Mouse (Mus musculus) limb, embryonic 13.5 days (tissue): Measurements from ENCODE around the gene Plxdc1. TPM values are rescaled to one million over a fixed set of nuclear protein-coding genes. Genes with fewer than 3 reads are reported as not detected.

Experiments
- ATAC-seq: fragments of 200-750 bp; cut with Nextera tagmentation; 2 replicates; pipeline ENCODE4 v1.8.0; 2017; ENCODE audit warnings: low read depth, moderate number of reproducible peaks, moderate TSS enrichment; ENCODE audit not compliant: low FRiP score
- H3K27ac ChIP-seq: fragments of 300-500 bp; sonication (generic); 2 replicates; pipeline ENCODE4 v1.5.1; 2015; ENCODE audit warnings: inconsistent platforms, mild to moderate bottlenecking, moderate library complexity
- H3K27me3 ChIP-seq: fragments of 300-500 bp; sonication (generic); 2 replicates; pipeline ENCODE4 v1.6.1; 2015; ENCODE audit warnings: mild to moderate bottlenecking, inconsistent platforms
- H3K36me3 ChIP-seq: fragments of 300-500 bp; sonication (generic); 2 replicates; pipeline ENCODE4 v1.6.1; 2015; ENCODE audit warnings: inconsistent platforms, mild to moderate bottlenecking, moderate library complexity
- H3K4me1 ChIP-seq: fragments of 300-500 bp; sonication (generic); 2 replicates; pipeline ENCODE4 v1.6.1; 2015; ENCODE audit warnings: inconsistent platforms
- H3K4me2 ChIP-seq: fragments of 300-500 bp; sonication (generic); replicated peaks from 2 replicates; pipeline ENCODE4 v1.6.1; 2015; ENCODE audit warnings: inconsistent platforms, mild to moderate bottlenecking, moderate library complexity
- H3K4me3 ChIP-seq: fragments of 300-500 bp; sonication (generic); 2 replicates; pipeline ENCODE4 v1.5.1; 2015; ENCODE audit warnings: moderate library complexity, mild to moderate bottlenecking, inconsistent platforms
- H3K9ac ChIP-seq: fragments of 300-500 bp; sonication (generic); 2 replicates; pipeline ENCODE4 v1.6.1; 2015; ENCODE audit warnings: mild to moderate bottlenecking, inconsistent platforms
- H3K9me3 ChIP-seq: fragments of 300-500 bp; sonication (generic); 2 replicates; pipeline ENCODE4 v1.6.1; 2016; ENCODE audit warnings: inconsistent platforms
- WGBS: fragments of 180-500 bp; shearing (Covaris S2); methylation state at CpG from one replicate; pipeline ENCODE4 v1.1.7; 2015; 5-methylcytosine and 5-hydroxymethylcytosine counted together
- polyA plus RNA-seq: library from polyadenylated mRNA; unstranded; fragments of >200 nt; fragmentation: Nextera tagmentation; extraction: Ambion mirVana; gene quantifications from 2 replicates; pipeline ENCODE4 v1.2.1, GENCODE M21; 2015

Plxdc1 gene
- polyA plus RNA-seq, 1 experiment from 2014 or later = 0.33 TPM

DNA sequence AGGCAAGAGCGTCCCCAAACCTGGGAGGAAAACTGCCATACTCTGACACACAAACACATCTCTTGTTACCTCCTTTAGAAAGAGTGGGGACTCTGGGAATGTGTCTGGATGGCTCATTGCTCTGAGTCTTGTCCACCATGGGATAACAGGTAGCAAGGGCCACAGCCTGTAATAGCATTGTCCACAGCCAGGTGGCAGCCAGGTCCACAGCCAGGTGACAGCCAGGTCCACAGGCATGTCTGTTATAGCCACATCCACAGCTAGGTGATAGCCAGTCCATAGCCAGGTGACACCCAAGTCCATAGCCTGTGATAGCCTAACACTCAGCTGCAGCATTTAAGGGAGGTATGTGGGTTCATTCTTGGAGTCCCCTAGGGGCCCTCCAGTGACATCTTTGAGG is 25.3 kb downstream of the Plxdc1 start:
- Histone ChIP-seq H3K4me1 (no peaks in the 10 kb centered on the region), H3K27me3 (no peaks in the 10 kb centered on the region), H3K27ac (no peak overlapping the region), H3K36me3 (no peaks in the 10 kb centered on the region), H3K4me3 (no peak overlapping the region), H3K4me2 (no peak overlapping the region), H3K9ac (no peak overlapping the region), H3K9me3 (no peaks in the 10 kb centered on the region)
- ATAC-seq = no peak
- WGBS = 92% methylated on average over 1 of the region's 1 CpGs

DNA sequence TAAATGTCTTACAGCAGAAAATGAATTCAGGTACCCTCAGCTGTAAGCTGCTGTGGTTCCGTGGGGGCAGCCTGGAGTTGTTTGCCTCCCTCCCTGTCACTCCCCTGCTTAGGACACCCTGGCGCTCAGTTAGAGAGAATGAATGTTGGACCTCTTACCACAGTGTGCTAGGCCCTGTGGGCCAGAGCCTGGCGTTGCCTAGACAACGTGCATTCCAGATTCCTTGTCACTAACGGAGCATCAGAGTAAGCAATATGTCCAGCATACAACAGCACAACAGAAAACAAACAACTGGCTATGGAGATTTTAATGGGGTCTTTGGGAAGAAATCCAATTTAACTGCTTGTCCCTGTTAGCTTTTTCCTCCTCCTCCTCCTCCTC is 27.0 kb downstream of the Plxdc1 start:
- Histone ChIP-seq H3K27me3 (no peaks in the 10 kb centered on the region), H3K36me3 (no peaks in the 10 kb centered on the region), H3K27ac (no peak overlapping the region), H3K9ac (no peak overlapping the region), H3K9me3 (no peaks in the 10 kb centered on the region), H3K4me1 (no peaks in the 10 kb centered on the region), H3K4me3 (no peak overlapping the region), H3K4me2 (no peak overlapping the region)
- no peak for ATAC-seq
- 61% methylated on average over 5 of the region's 5 CpGs for WGBS

DNA sequence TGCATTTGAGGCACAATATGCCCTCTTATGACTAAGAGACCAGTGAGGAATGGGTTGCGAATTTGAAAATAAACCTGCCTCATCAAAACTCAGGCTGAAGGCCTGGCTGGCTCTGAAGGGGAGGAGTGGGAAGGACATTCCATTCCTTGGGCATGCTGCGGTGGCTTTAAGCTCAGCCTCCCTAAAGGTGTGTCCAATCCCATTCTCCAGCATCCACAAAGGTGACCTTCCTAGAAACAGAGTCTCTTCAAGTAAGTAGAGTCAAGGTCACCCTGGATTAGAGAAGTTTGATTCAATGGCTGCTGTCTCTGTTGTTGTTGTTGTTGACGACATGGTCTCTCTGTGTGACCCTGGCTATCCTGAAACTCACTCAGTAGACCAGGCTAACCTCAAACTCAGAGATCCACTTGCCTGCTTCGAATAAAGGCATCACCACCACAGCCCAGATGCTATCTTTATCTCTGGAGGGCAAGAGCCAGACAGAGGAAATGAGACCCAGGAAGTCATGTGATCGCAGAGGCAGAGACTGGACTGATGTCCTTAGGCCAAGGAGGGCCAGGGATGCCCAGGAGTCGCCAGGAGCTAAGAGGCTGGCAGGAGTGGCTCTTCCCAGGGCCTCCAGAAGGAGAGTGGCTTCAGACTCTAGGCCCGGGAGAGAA is 27.5 kb downstream of the Plxdc1 start:
- H3K27ac ChIP-seq = no peak overlapping the region
- H3K36me3 ChIP-seq = no peaks in the 10 kb centered on the region
- WGBS = 81% methylated on average over 7 of the region's 7 CpGs
- H3K9me3 ChIP-seq = no peaks in the 10 kb centered on the region
- no peaks in the 10 kb centered on the region for H3K4me1 ChIP-seq
- no peak overlapping the region for H3K9ac ChIP-seq
- no peaks in the 10 kb centered on the region for H3K27me3 ChIP-seq
- no peak for ATAC-seq
- H3K4me3 ChIP-seq = no peak overlapping the region
- no peak overlapping the region for H3K4me2 ChIP-seq

DNA sequence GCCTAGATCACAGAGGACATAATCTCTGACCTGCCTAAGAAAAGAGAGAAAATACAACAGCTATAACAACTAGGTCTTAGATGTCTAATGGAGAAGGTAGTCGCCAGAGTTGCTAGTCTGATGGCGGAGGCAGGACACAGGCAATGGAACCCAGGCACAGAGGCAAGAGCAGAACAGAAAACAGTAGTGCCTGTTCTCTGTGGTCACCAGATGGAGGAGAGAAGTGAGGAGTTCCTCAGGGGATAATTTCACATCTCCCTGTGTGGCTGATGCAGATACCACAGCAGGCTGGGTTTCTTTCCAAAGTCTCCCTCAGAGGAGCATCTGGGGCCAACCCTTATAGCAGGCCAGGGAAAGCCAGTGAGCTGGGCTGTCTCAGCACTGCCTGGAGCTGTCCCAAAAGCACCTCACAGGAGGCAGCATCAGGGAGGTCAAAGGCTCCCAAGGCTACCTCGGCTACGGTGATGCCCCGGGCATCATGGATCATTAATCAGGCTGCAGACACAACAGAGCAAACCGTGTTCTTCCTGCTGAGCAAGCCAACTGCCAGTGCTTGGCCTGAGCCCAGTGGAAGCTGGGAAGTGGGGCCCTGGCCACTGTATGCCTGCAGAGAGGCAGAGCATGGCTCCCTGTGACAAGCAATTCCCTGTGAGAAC is 29.2 kb downstream of the Plxdc1 start:
- no peaks in the 10 kb centered on the region for H3K27me3 ChIP-seq
- H3K9ac ChIP-seq = no peak overlapping the region
- no peak for ATAC-seq
- H3K4me3 ChIP-seq = no peak overlapping the region
- no peak overlapping the region for H3K27ac ChIP-seq
- H3K36me3 ChIP-seq = no peaks in the 10 kb centered on the region
- H3K4me1 ChIP-seq = no peaks in the 10 kb centered on the region
- no peaks in the 10 kb centered on the region for H3K9me3 ChIP-seq
- H3K4me2 ChIP-seq = no peak overlapping the region
- 48% methylated on average over 6 of the region's 6 CpGs for WGBS

DNA sequence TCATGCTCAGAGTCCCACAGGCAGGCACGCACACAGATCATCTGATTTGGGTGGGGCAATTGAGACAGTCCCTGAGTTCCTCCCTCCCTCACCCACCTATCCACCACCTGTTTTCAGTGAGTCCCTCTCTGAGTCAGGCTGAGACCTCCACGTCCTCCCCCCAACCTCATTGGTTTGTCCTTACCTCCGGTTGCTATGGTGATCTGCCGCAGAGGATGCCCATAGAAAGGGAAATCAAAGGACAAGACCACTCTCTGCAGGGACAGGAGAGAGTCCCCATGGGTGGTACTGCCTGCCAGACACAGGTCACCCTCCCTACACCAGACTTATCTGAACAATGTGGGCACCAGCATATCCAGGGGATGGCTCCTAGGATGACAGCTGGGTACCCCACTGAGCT is 30.3 kb downstream of the Plxdc1 start:
- Histone ChIP-seq H3K36me3 (no peaks in the 10 kb centered on the region), H3K27me3 (no peaks in the 10 kb centered on the region), H3K4me2 (no peak overlapping the region), H3K4me1 (no peaks in the 10 kb centered on the region), H3K9me3 (no peaks in the 10 kb centered on the region), H3K27ac (no peak overlapping the region), H3K4me3 (no peak overlapping the region), H3K9ac (no peak overlapping the region)
- WGBS = 52% methylated on average over 4 of the region's 4 CpGs
- no peak for ATAC-seq

DNA sequence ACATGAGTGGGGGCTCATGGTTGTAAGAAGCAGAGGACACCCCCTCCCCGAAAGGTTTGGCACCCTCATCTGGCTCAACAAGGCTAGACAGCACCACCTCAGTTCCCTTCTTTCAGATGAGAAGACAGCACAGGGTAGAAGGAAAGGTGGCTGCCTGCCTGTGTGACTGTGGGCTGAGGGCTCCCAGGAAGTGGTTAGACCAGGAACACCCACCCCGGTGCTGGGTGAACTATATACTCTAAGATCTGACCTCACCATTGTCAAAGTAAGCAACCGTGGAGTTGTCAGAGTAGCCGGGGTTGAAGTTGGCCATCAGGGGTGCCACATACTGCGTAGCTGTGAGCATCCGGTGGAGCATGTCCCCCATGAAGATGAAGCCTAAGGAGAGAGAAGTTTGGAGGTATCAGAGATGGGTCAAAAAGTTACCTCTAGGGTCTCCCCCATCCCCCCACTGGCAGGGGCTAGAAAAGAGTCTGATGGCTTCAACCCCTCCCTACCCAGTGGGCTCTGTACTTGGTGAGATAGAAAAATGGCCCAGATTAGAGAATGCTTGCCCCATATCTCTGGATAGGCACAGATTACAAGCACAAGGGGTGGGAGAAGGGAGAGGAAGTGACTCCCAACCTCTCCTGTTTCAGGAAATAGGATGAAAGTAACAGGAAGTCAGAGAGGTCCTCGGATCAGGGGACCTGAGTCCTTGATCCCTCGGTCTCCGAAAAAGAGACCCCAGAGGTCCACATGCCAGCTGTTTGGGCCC is 30.9 kb downstream of the Plxdc1 start:
- H3K4me1 ChIP-seq = no peaks in the 10 kb centered on the region
- H3K27me3 ChIP-seq = no peaks in the 10 kb centered on the region
- no peak overlapping the region for H3K9ac ChIP-seq
- no peaks in the 10 kb centered on the region for H3K36me3 ChIP-seq
- H3K9me3 ChIP-seq = no peaks in the 10 kb centered on the region
- WGBS = 80% methylated on average over 9 of the region's 9 CpGs
- ATAC-seq = no peak
- H3K27ac ChIP-seq = no peak overlapping the region
- H3K4me2 ChIP-seq = no peak overlapping the region
- no peak overlapping the region for H3K4me3 ChIP-seq

DNA sequence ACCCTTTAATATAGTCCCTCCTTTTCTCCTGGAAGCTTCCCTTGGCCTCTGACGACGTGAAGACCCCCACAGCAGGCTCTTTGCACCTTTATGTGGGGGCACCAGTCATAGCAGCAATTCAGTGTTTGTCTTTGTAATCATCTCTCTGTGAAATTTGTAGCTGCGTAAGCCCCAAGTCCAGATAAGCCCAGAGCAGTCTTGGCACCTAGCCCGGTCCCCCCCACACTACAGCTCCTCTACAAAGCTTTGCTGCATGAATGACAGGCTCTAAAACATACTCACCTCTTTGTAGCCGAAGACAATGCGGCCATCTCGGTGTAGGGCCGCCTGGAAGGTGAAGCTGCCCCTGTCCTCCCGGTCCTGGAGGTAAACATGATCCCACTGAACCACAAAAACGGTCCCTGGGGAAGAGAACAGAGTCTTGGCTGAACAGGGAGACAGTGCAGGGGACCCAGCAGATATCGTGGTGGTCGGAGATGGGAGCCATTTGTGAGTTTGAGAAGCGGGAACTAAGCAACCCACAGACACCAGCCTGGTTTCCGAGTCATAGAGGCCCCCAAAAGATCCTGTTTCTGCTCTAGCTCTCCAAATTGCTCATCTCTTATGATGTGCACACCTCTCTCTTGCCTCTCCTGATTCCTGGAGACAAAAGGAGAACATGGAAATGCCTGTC is 31.6 kb downstream of the Plxdc1 start:
- Histone ChIP-seq H3K4me2 (no peak overlapping the region), H3K9me3 (no peaks in the 10 kb centered on the region), H3K4me1 (no peaks in the 10 kb centered on the region), H3K27me3 (no peaks in the 10 kb centered on the region), H3K9ac (no peak overlapping the region), H3K4me3 (no peak overlapping the region), H3K36me3 (no peaks in the 10 kb centered on the region), H3K27ac (no peak overlapping the region)
- WGBS = 71% methylated on average over 14 of the region's 14 CpGs
- no peak for ATAC-seq

DNA sequence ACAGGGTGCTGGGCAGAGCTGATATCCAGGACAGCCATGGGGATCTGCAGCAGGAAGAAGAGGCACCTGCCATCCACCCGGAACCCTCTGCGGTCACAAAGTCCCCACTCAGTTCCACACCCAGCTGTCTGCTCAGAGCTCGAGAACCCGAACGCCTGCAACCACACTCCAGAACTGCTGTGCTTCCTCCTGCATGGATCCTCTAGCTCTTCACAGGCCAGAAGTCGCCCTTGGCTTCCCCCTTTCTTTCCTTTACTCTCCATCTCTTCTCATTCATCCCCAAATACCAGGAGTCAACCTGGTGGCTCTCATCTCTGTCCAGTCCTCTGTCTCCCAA is 32.3 kb downstream of the Plxdc1 start:
- no peak overlapping the region for H3K9ac ChIP-seq
- H3K9me3 ChIP-seq = no peaks in the 10 kb centered on the region
- ATAC-seq = no peak
- H3K4me1 ChIP-seq = no peaks in the 10 kb centered on the region
- H3K36me3 ChIP-seq = no peaks in the 10 kb centered on the region
- H3K27ac ChIP-seq = no peak overlapping the region
- H3K27me3 ChIP-seq = no peaks in the 10 kb centered on the region
- H3K4me2 ChIP-seq = no peak overlapping the region
- H3K4me3 ChIP-seq = no peak overlapping the region
- WGBS = 87% methylated on average over 6 of the region's 6 CpGs

DNA sequence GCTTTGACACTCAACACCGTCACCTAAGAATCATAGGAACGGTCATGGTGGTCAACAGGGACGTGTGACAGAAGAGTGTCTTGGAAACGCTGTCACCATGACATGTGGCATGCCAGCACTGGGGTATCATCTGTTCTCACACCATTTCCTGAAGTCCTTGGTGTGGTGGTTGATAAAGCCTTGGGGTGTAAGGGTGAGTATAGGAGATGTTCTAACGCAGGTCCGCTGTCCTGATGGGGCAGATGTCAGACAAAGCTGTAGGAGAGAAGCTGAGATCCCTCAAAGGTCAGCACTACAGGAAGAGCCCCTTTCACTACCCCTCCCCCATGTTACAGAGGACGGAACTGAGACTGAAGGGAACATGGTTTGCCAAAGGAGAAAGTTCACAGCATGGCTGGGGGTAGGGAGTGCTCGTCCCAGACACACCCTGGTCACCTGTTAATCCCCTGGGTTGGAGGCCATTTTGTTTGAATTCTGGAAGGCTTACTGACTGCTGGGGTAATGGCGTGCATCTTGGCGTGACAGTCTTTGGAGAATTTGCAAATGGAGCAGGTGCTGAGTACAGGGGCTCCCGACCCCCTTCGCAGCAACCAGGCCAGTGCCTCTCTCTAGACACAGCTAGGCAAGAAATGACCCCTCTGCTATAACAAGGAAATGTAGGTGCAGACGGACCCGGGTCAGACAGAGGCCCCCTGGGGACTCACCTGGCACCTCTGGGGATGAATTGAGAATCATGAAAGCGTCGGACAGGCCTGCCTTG is 32.9 kb downstream of the Plxdc1 start:
- Histone ChIP-seq H3K9me3 (no peaks in the 10 kb centered on the region), H3K4me2 (no peak overlapping the region), H3K4me1 (no peaks in the 10 kb centered on the region), H3K4me3 (no peak overlapping the region), H3K27ac (no peak overlapping the region), H3K9ac (no peak overlapping the region), H3K27me3 (no peaks in the 10 kb centered on the region), H3K36me3 (no peaks in the 10 kb centered on the region)
- WGBS = 79% methylated on average over 16 of the region's 16 CpGs
- no peak for ATAC-seq

DNA sequence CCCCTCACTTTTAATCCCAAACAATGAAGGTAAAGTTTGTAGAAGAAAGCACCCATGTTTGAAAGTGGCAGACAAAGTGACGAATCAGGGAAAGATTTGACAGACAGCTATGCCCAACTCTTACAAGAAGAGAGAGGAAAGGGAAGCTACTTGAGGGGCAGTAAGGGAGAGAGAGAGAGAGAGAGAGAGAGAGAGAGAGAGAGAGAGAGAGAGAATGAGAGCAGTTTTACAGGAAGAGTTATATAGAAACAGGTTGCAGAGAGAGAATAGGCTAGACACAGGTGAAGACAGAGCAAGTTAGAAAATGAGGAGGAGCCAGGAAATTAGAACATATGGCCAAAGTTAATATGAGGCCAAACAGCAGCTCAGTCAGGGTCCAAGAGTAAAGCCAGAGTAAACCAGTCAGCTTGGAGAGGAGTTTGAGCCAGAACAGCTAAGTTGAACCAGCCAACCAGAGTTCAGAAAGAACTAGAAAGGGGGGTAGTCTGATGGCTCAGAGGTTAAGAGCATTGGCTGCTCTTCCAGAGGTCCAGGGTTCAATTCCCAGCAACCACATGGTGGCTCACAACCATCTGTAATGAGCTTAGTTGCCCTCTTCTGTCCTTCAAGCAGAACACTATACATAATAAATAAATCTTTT is 33.8 kb downstream of the Plxdc1 start:
- H3K36me3 ChIP-seq = no peaks in the 10 kb centered on the region
- no peak overlapping the region for H3K27ac ChIP-seq
- no peak overlapping the region for H3K9ac ChIP-seq
- no peaks in the 10 kb centered on the region for H3K27me3 ChIP-seq
- H3K4me2 ChIP-seq = no peak overlapping the region
- H3K4me1 ChIP-seq = no peaks in the 10 kb centered on the region
- H3K9me3 ChIP-seq = no peaks in the 10 kb centered on the region
- WGBS = 94% methylated on average over 1 of the region's 1 CpGs
- ATAC-seq = no peak
- H3K4me3 ChIP-seq = no peak overlapping the region

DNA sequence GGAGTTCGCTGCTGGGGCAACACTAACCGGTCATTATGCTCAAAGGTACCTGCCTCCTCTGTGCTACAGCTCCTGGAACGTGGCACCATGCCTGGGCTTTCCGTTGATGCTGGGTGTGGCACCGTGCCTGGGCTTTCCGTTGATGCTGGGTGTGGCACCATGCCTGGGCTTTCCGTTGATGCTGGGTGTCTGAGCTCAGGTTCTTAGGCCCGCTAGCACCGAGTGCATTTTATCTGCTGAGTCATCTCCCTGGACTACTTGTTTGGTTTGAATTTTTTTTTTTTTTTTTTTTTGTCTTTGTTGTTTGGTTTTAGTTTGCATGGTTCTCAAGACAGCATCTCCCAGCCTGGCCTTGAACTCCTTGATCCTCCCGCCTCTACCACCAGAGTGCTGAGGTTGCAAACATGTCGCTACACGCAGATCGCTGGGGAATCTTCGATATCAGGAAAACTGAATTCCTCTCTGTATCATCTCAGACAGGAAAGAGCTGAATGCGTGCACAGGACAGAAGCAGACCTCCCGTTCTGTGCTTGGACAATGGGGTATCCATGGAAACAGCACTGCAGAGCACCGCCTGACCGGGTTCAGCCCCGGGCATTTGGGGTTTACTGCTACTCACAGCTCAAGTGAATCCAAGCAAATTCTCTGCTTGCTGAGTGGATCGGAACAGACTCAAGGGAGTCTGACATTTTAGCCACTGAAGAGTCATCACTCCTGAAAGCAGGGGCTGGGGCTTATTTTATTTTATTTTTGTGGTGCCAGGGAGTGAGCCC is 36.4 kb downstream of the Plxdc1 start:
- WGBS = 66% methylated on average over 20 of the region's 20 CpGs
- H3K4me1 ChIP-seq = no peaks in the 10 kb centered on the region
- no peak overlapping the region for H3K9ac ChIP-seq
- H3K4me2 ChIP-seq = no peak overlapping the region
- ATAC-seq = no peak
- H3K9me3 ChIP-seq = no peaks in the 10 kb centered on the region
- H3K4me3 ChIP-seq = no peak overlapping the region
- no peaks in the 10 kb centered on the region for H3K36me3 ChIP-seq
- no peaks in the 10 kb centered on the region for H3K27me3 ChIP-seq
- no peak overlapping the region for H3K27ac ChIP-seq
